Mouse (Mus musculus): Measurements from ENCODE around the gene Pgpep1.

GRCm38 (mm10) chr8:70677451-70678080 is 17.4 kb upstream of the Pgpep1 start:
- no peak for TF ChIP-seq CTCF (IDR thresholded peaks at IDR 0.05; ENCODE audit: control insufficient read depth, insufficient read depth, insufficient read length)
- no peak for TF ChIP-seq CEBPB (IDR thresholded peaks at IDR 0.05; ENCODE audit: low read depth)
- no peak for TF ChIP-seq MAX (IDR thresholded peaks at IDR 0.05)
- TF ChIP-seq MYOD1 (IDR thresholded peaks at IDR 0.05; ENCODE audit: control insufficient read depth, insufficient read length, low read depth) = no peak

All from C2C12 (cell line).